Mouse (Mus musculus) limb, embryonic 14.5 days (tissue): ENCODE data around the gene Vamp4. TPM values are rescaled to one million over a fixed set of nuclear protein-coding genes. Genes with fewer than 3 reads are reported as not detected.

Experiments used
- ATAC-seq: fragments of 200-750 bp; cut with Nextera tagmentation; 2 replicates; pipeline ENCODE4 v1.8.0; 2017; ENCODE audit warnings: low read depth, moderate number of reproducible peaks, moderate TSS enrichment; ENCODE audit not compliant: low FRiP score
- DNase-seq: peaks from one replicate; pipeline ENCODE4 v3.0.0-alpha.2; 2015; ENCODE audit warnings: low spot score
- H3K27ac ChIP-seq: fragments of 300-500 bp; sonication (generic); replicated peaks from 2 replicates; pipeline ENCODE4 v1.5.1; 2014; ENCODE audit warnings: low read depth, mild to moderate bottlenecking, low read length, moderate library complexity, mixed read lengths
- H3K27me3 ChIP-seq: fragments of 300-500 bp; sonication (generic); 2 replicates; pipeline ENCODE4 v1.6.1; 2014; ENCODE audit warnings: low read length, mixed read lengths; ENCODE audit not compliant: control insufficient read depth, insufficient read depth
- H3K36me3 ChIP-seq: fragments of 300-500 bp; sonication (generic); 2 replicates; pipeline ENCODE4 v1.6.1; 2014; ENCODE audit warnings: mild to moderate bottlenecking, low read length, moderate library complexity, mixed read lengths; ENCODE audit not compliant: control insufficient read depth, insufficient read depth
- H3K4me1 ChIP-seq: fragments of 300-500 bp; sonication (generic); 2 replicates; pipeline ENCODE4 v1.6.1; 2014; ENCODE audit warnings: antibody characterized with exemption, low read length, mixed read lengths; ENCODE audit not compliant: control insufficient read depth, insufficient read depth
- H3K4me2 ChIP-seq: fragments of 300-500 bp; sonication (generic); replicated peaks from 2 replicates; pipeline ENCODE4 v1.6.1; 2014; ENCODE audit warnings: low read depth, mild to moderate bottlenecking, low read length, moderate library complexity; ENCODE audit not compliant: severe bottlenecking
- H3K4me3 ChIP-seq: fragments of 300-500 bp; sonication (generic); replicated peaks from 2 replicates; pipeline ENCODE4 v1.5.1; 2014; ENCODE audit warnings: low read length
- H3K9ac ChIP-seq: fragments of 300-500 bp; sonication (generic); 2 replicates; pipeline ENCODE4 v1.6.1; 2014; ENCODE audit warnings: mild to moderate bottlenecking, low read depth, low read length, moderate library complexity; ENCODE audit not compliant: severe bottlenecking
- H3K9me3 ChIP-seq: fragments of 300-500 bp; sonication (generic); 2 replicates; pipeline ENCODE4 v1.6.1; 2016; ENCODE audit warnings: low read length; ENCODE audit not compliant: control insufficient read depth
- POLR2A ChIP-seq: fragments of 200-500 bp; IDR thresholded peaks from 2 replicates; pipeline ENCODE4 v1.8.0; 2012; ENCODE audit warnings: inconsistent platforms, mild to moderate bottlenecking, moderate library complexity, borderline replicate concordance; ENCODE audit not compliant: insufficient read depth, insufficient read length; ENCODE audit errors: extremely low read depth
- WGBS: fragments of 180-500 bp; shearing (Covaris S2); extraction: QIAGEN DNeasy Blood & Tissue Kit; methylation state at CpG from one replicate; pipeline ENCODE4 v1.1.7; 2014; 5-methylcytosine and 5-hydroxymethylcytosine counted together
- polyA plus RNA-seq, 2 experiments: library from polyadenylated mRNA; depleted of rRNA in 1 of 2; stranded (reverse) in 1 of 2; unstranded in 1 of 2; fragments of >200 nt; fragmentation: Nextera tagmentation in 1 of 2; extraction: Ambion mirVana in 1 of 2; gene quantifications; 2 replicates each; pipeline versions ENCODE4 v1.2.1 to v1.2.3; 2012 to 2014

Vamp4 gene
- polyA plus RNA-seq, 2 experiments = 47.0 to 68.9 TPM

GRCm38 (mm10) chr1:162567351-162567750 is 3.0 kb upstream of the Vamp4 start:
- H3K9me3 ChIP-seq = no peaks in the 10 kb centered on the region
- no peaks in the 10 kb centered on the region for H3K27me3 ChIP-seq
- WGBS = 24% methylated on average over 3 of the region's 3 CpGs
- no peak overlapping the region for H3K9ac ChIP-seq
- ATAC-seq = no peak
- H3K4me3 ChIP-seq = no peak overlapping the region
- H3K4me2 ChIP-seq = no peak overlapping the region
- no peak for TF ChIP-seq POLR2A
- no peaks in the 10 kb centered on the region for H3K36me3 ChIP-seq
- H3K27ac ChIP-seq = no peak overlapping the region
- DNase-seq = no peak
- H3K4me1 ChIP-seq = peaks cover 7% of the 10 kb centered on the region

DNA sequence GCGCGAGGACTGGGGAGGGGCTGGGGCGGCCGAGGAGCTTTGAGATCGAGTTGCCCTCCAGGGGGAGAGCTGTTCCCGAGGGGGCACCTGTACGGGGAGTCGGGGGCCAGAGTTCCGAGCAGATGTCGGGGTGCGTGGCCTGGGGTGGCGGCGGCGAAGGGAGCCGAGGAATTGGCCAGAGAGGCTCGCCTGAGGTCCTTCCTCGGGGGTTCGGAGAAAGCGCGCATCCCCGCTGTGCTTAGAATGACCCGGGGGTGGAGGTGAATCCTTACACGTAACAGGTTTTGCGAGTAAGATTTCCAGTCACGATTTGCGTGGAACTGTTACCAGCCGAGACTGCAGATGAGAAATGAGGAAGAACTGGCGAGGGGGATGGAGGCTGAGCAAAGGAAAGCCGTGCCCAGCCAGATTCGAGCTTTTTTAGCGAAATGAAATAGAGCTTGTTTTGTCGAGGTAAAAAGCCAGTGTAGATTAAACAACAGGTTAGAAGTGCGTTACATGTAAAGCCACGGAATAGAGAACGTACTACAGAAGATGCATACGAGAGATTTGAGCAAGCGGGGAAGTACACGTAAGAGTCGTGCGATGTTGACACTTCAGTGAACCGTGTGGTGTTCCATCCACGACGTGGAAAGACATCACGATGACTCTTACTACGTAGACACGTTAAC is 751 bp downstream of the Vamp4 start:
- Histone ChIP-seq H3K36me3 (peaks cover 15% of the 10 kb centered on the region), H3K27ac (peak overlapping the region; percentile 86), H3K4me3 (peak overlapping the region; percentile 87), H3K9me3 (0 out of 2 replicates have a peak, but pooled peaks cover 3% of the 10 kb centered on the region), H3K4me1 (peaks cover 7% of the 10 kb centered on the region), H3K9ac (peak overlapping the region; percentile 94), H3K4me2 (peak overlapping the region; percentile 63), H3K27me3 (no peaks in the 10 kb centered on the region)
- peak; percentile 28 for DNase-seq
- WGBS = 1% methylated on average over 44 of the region's 46 CpGs
- no peak for TF ChIP-seq POLR2A
- no peak for ATAC-seq

DNA sequence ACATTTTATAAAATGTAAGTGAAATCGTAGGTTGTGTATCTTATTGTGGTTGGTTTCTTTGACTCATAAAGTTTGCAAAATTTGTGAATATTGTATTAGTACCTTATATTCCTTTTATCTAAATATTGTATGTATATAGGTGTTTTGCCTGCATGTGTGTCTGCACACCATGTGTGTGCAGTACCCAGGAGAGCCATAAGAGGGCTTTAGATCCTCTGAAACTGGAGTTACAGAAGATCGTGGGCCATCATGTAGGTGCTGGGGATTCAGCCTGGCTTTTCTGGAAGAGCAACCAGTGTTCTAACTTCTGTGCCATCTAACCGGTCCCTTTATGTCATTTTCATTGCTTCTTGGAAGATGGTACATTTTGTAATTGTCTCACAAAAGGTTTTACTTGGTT is 4.8 kb downstream of the Vamp4 start:
- H3K4me1 ChIP-seq = peaks cover 7% of the 10 kb centered on the region; the same call in 1 of the 2 replicates
- DNase-seq (no peak), ATAC-seq (no peak)
- no peaks in the 10 kb centered on the region for H3K27me3 ChIP-seq
- no peak overlapping the region for H3K4me3 ChIP-seq
- no peak overlapping the region for H3K4me2 ChIP-seq
- no peak overlapping the region for H3K27ac ChIP-seq
- no peak overlapping the region for H3K9ac ChIP-seq
- TF ChIP-seq POLR2A = no peak
- 92% methylated on average over 3 of the region's 3 CpGs for WGBS
- 0 out of 2 replicates have a peak, but pooled peaks cover 3% of the 10 kb centered on the region for H3K9me3 ChIP-seq
- H3K36me3 ChIP-seq = peaks cover 41% of the 10 kb centered on the region

DNA sequence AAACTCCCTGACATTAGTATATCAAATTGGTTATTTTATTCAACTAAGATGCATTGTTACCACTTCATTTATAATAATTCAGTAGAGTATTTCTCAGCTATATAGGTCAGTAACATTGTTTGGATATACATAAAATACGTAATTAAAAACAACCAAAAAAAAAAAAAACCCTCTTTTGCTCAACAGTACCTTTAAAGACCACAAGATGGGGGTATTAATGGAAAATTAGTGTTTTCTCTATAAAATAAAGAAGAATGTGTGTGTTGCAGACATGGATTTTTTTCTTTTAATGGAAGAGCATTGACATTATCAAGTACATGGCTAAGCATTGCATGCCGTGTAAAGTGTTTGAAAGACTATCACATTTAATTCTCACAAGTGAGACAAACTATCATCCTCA is 12.6 kb downstream of the Vamp4 start:
- TF ChIP-seq POLR2A = no peak
- H3K4me2 ChIP-seq = no peak overlapping the region
- H3K9me3 ChIP-seq = no peaks in the 10 kb centered on the region
- peaks cover 61% of the 10 kb centered on the region for H3K36me3 ChIP-seq
- no peak overlapping the region for H3K27ac ChIP-seq
- no peak overlapping the region for H3K9ac ChIP-seq
- no peaks in the 10 kb centered on the region for H3K4me1 ChIP-seq
- 86% methylated on average over 2 of the region's 2 CpGs for WGBS
- no peak for DNase-seq
- no peak overlapping the region for H3K4me3 ChIP-seq
- ATAC-seq = no peak
- H3K27me3 ChIP-seq = no peaks in the 10 kb centered on the region

DNA sequence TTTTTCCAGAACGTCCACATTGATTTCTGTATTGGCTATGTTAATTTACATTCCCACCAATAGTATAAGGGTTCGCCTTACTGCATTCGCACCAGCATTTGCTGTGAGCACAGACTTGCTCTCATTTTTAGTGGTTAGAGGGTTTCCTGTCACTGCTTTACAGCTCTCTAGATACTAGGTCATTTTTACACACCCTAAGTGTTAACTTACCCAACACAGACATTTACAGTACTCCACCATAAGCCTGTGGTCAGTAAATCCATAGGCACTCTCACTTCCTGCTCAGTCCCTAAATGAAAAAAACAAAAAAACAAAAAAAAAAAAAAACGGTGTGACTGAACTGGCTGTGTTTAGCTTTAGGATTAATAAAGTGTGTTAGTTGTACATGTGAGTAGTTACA is 16.0 kb downstream of the Vamp4 start:
- ATAC-seq (no peak), DNase-seq (no peak)
- Histone ChIP-seq H3K27ac (no peak overlapping the region), H3K36me3 (peaks cover 55% of the 10 kb centered on the region), H3K4me2 (no peak overlapping the region), H3K4me1 (no peaks in the 10 kb centered on the region), H3K27me3 (no peaks in the 10 kb centered on the region), H3K4me3 (no peak overlapping the region), H3K9ac (no peak overlapping the region), H3K9me3 (no peaks in the 10 kb centered on the region)
- WGBS = 82% methylated on average over 4 of the region's 4 CpGs
- TF ChIP-seq POLR2A = no peak
